Mouse (Mus musculus) G1E (cell line): ENCODE results near the gene Setd4.

Experiments
- CTCF ChIP-seq: IDR thresholded peaks from 2 replicates; pipeline ENCODE4 v1.5.1; 2012; ENCODE audit warnings: low read depth, low read length, inconsistent platforms, mixed read lengths
- GATA1 ChIP-seq: IDR thresholded peaks from 2 replicates; pipeline ENCODE4 v1.6.1; 2012; ENCODE audit warnings: borderline replicate concordance, low read length, inconsistent platforms, mixed read lengths
- POLR2AphosphoS5 ChIP-seq: IDR thresholded peaks from 2 replicates; pipeline ENCODE4 v1.6.1; 2012; ENCODE audit warnings: low read depth, low read length, inconsistent platforms; ENCODE audit not compliant: insufficient replicate concordance

- no peak for TF ChIP-seq POLR2AphosphoS5
- TF ChIP-seq CTCF: no peak
- no peak for TF ChIP-seq GATA1
These were observed 28.3 kb downstream of the Setd4 start for GRCm38 (mm10) chr16:93575574-93575973.
